Mouse (Mus musculus) megakaryocyte-erythroid progenitor cell, adult 5 weeks (primary cell): ENCODE results near the gene Mxra7. TPM values are rescaled to one million over a fixed set of nuclear protein-coding genes. Genes with fewer than 3 reads are reported as not detected.

Source experiments
- polyA plus RNA-seq: library from polyadenylated mRNA; stranded (reverse); fragments of >175 nt; gene quantifications from 2 replicates; pipeline ENCODE4 v1.2.3, GENCODE M21; 2012

The Mxra7 gene
- polyA plus RNA-seq = 1.9 and 3.2 TPM in 2 replicates

GRCm38 (mm10) chr11:116827534-116828165 lies at the start of gene Mxra7:
Gene Mxra7 (minus strand): TSS chr11:116828046.

GRCm38 (mm10) chr11:116852891-116853511 lies 25.2 kb upstream of the Mxra7 start, which contains the start of gene Srsf2:
Gene Srsf2 (minus strand): TSS chr11:116853094.

GRCm38 (mm10) chr11:116852291-116852890 lies 24.5 kb upstream of the Mxra7 start, which contains the start of gene Mfsd11:
Gene Mfsd11 (plus strand): TSS chr11:116852440.

GRCm38 (mm10) chr11:116843261-116844233 lies 15.7 kb upstream of the Mxra7 start, which contains the start of the genes Mettl23 and Jmjd6:
Gene Mettl23 (plus strand): TSS chr11:116843278.
Gene Jmjd6 (minus strand): TSS chr11:116843449.

GRCm38 (mm10) chr11:116775407-116775806 lies 52.4 kb downstream of the Mxra7 start, which contains the start of gene St6galnac1:
Gene St6galnac1 (minus strand): TSS chr11:116775507.

Other genes starting within 250 kb of the Mxra7 start
- gene Ube2o, start 246.6 kb downstream of the Mxra7 start, polyA plus RNA-seq = 27.4 and 35.3 TPM in 2 replicates
- not detected in 2 replicates for gene Aanat, start 241.6 kb downstream of the Mxra7 start, polyA plus RNA-seq
- gene Rhbdf2, start 201.0 kb downstream of the Mxra7 start, polyA plus RNA-seq = 25.8 and 32.5 TPM in 2 replicates
- gene Prcd, start 174.5 kb downstream of the Mxra7 start, polyA plus RNA-seq = not detected in 2 replicates
- gene Cygb, start 173.7 kb downstream of the Mxra7 start, polyA plus RNA-seq = 0.11 and 0.12 TPM in 2 replicates
- not detected in 2 replicates for gene St6galnac1, start 52.5 kb downstream of the Mxra7 start, polyA plus RNA-seq
- 18.4 and 22.2 TPM in 2 replicates for gene Mettl23, start 15.2 kb upstream of the Mxra7 start, polyA plus RNA-seq
- 65.2 and 71.5 TPM in 2 replicates for gene Jmjd6, start 15.4 kb upstream of the Mxra7 start, polyA plus RNA-seq
- 13.9 and 16.1 TPM in 2 replicates for gene Mfsd11, start 24.4 kb upstream of the Mxra7 start, polyA plus RNA-seq
- gene Srsf2, start 25.0 kb upstream of the Mxra7 start, polyA plus RNA-seq = 1,376 and 1,382 TPM in 2 replicates
- not detected in 2 replicates for gene Mgat5b, start 90.8 kb upstream of the Mxra7 start, polyA plus RNA-seq